Mouse (Mus musculus): ENCODE results near the gene Gm20532. TPM values are rescaled to one million over a fixed set of nuclear protein-coding genes. Genes with fewer than 3 reads are reported as not detected.

Gm20532 gene
- polyA plus RNA-seq, 1 experiment from 2014 or later, result not detected

GRCm38 (mm10) chr2:26594461-26594933 is 8.1 kb downstream of the Gm20532 start:
- H3K36me3 ChIP-seq (ENCODE audit: insufficient read depth), result peaks cover 35% of the 10 kb centered on the region
- TF ChIP-seq CTCF (IDR thresholded peaks at IDR 0.05; ENCODE audit: low read depth), result no peak
- ATAC-seq (ENCODE audit: insufficient read depth) (peak; percentile 19), DNase-seq (peak; percentile 68)
- H3K27me3 ChIP-seq (ENCODE audit: insufficient read depth, low read length), result no peaks in the 10 kb centered on the region
- no peaks in the 10 kb centered on the region for H3K4me1 ChIP-seq (ENCODE audit: insufficient read depth)
- H3K27ac ChIP-seq (ENCODE audit: low read depth), result no peak overlapping the region
- H3K4me3 ChIP-seq (ENCODE audit: low read depth, low read length), result no peak overlapping the region
- H3K9ac ChIP-seq, result no peak overlapping the region
- no peaks in the 10 kb centered on the region for H3K9me3 ChIP-seq (ENCODE audit: low read depth, low read length)
- H3K4me2 ChIP-seq, result no peak overlapping the region
- 80% methylated on average over 7 of the region's 7 CpGs for WGBS

- Histone ChIP-seq H3K4me1 (ENCODE audit: insufficient read depth) (no peaks in the 10 kb centered on the region), H3K36me3 (ENCODE audit: insufficient read depth) (peaks cover 29% of the 10 kb centered on the region), H3K9ac (no peak overlapping the region), H3K4me3 (ENCODE audit: low read depth, low read length) (no peak overlapping the region), H3K27ac (ENCODE audit: low read depth) (no peak overlapping the region), H3K9me3 (ENCODE audit: low read depth, low read length) (no peaks in the 10 kb centered on the region), H3K27me3 (ENCODE audit: insufficient read depth, low read length) (no peaks in the 10 kb centered on the region), H3K4me2 (no peak overlapping the region)
- DNase-seq, result peak; percentile 59
- peak; percentile 28 for ATAC-seq (ENCODE audit: insufficient read depth)
- 52% methylated on average over 6 of the region's 6 CpGs for WGBS
- no peak for TF ChIP-seq CTCF (IDR thresholded peaks at IDR 0.05; ENCODE audit: low read depth)
Measured at GRCm38 (mm10) chr2:26594934-26595724, 8.7 kb downstream of the Gm20532 start.

GRCm38 (mm10) chr2:26595725-26596435 is 9.4 kb downstream of the Gm20532 start:
- H3K36me3 ChIP-seq (ENCODE audit: insufficient read depth), result peaks cover 28% of the 10 kb centered on the region
- ATAC-seq (ENCODE audit: insufficient read depth) (no peak; the same call in 1 of the 2 replicates), DNase-seq (peak; percentile 22)
- 77% methylated on average over 11 of the region's 11 CpGs for WGBS
- TF ChIP-seq CTCF (IDR thresholded peaks at IDR 0.05; ENCODE audit: low read depth), result no peak
- H3K4me2 ChIP-seq, result no peak overlapping the region
- no peak overlapping the region for H3K27ac ChIP-seq (ENCODE audit: low read depth)
- no peak overlapping the region for H3K4me3 ChIP-seq (ENCODE audit: low read depth, low read length)
- H3K9me3 ChIP-seq (ENCODE audit: low read depth, low read length), result no peaks in the 10 kb centered on the region
- no peak overlapping the region for H3K9ac ChIP-seq
- no peaks in the 10 kb centered on the region for H3K4me1 ChIP-seq (ENCODE audit: insufficient read depth)
- no peaks in the 10 kb centered on the region for H3K27me3 ChIP-seq (ENCODE audit: insufficient read depth, low read length)

GRCm38 (mm10) chr2:26596898-26597297 is 10.5 kb downstream of the Gm20532 start:
- H3K9ac ChIP-seq, result no peak overlapping the region
- DNase-seq (no peak), ATAC-seq (ENCODE audit: insufficient read depth) (no peak)
- no peaks in the 10 kb centered on the region for H3K27me3 ChIP-seq (ENCODE audit: insufficient read depth, low read length)
- H3K4me3 ChIP-seq (ENCODE audit: low read depth, low read length), result no peak overlapping the region
- TF ChIP-seq CTCF (IDR thresholded peaks at IDR 0.05; ENCODE audit: low read depth), result no peak
- no peaks in the 10 kb centered on the region for H3K4me1 ChIP-seq (ENCODE audit: insufficient read depth)
- no peak overlapping the region for H3K4me2 ChIP-seq
- no peak overlapping the region for H3K27ac ChIP-seq (ENCODE audit: low read depth)
- no peaks in the 10 kb centered on the region for H3K9me3 ChIP-seq (ENCODE audit: low read depth, low read length)
- WGBS, result 84% methylated on average over 3 of the region's 3 CpGs
- H3K36me3 ChIP-seq (ENCODE audit: insufficient read depth), result peaks cover 25% of the 10 kb centered on the region

GRCm38 (mm10) chr2:26597810-26598209 is 11.4 kb downstream of the Gm20532 start:
- Histone ChIP-seq H3K4me1 (ENCODE audit: insufficient read depth) (no peaks in the 10 kb centered on the region), H3K27ac (ENCODE audit: low read depth) (no peak overlapping the region), H3K4me3 (ENCODE audit: low read depth, low read length) (no peak overlapping the region), H3K4me2 (no peak overlapping the region), H3K9ac (no peak overlapping the region), H3K9me3 (ENCODE audit: low read depth, low read length) (no peaks in the 10 kb centered on the region), H3K27me3 (ENCODE audit: insufficient read depth, low read length) (no peaks in the 10 kb centered on the region), H3K36me3 (ENCODE audit: insufficient read depth) (peaks cover 16% of the 10 kb centered on the region)
- DNase-seq, result no peak
- no peak for TF ChIP-seq CTCF (IDR thresholded peaks at IDR 0.05; ENCODE audit: low read depth)
- 92% methylated on average over 2 of the region's 2 CpGs for whole genome bisulfite sequencing
- no peak for ATAC-seq (ENCODE audit: insufficient read depth)

- H3K27ac ChIP-seq (ENCODE audit: low read depth), result no peak overlapping the region
- no peaks in the 10 kb centered on the region for H3K27me3 ChIP-seq (ENCODE audit: insufficient read depth, low read length)
- DNase-seq (no peak), ATAC-seq (ENCODE audit: insufficient read depth) (no peak)
- WGBS, result 71% methylated on average over 3 of the region's 3 CpGs
- no peak for TF ChIP-seq CTCF (IDR thresholded peaks at IDR 0.05; ENCODE audit: low read depth)
- H3K4me3 ChIP-seq (ENCODE audit: low read depth, low read length), result no peak overlapping the region
- H3K4me2 ChIP-seq, result no peak overlapping the region
- no peak overlapping the region for H3K9ac ChIP-seq
- no peaks in the 10 kb centered on the region for H3K9me3 ChIP-seq (ENCODE audit: low read depth, low read length)
- H3K4me1 ChIP-seq (ENCODE audit: insufficient read depth), result 0 out of 2 replicates have a peak, but pooled peaks cover 5% of the 10 kb centered on the region
- peaks cover 10% of the 10 kb centered on the region for H3K36me3 ChIP-seq (ENCODE audit: insufficient read depth)
Measured at GRCm38 (mm10) chr2:26598462-26598861, 12.0 kb downstream of the Gm20532 start.

GRCm38 (mm10) chr2:26599965-26600364 is 13.5 kb downstream of the Gm20532 start:
- Histone ChIP-seq H3K9me3 (ENCODE audit: low read depth, low read length) (no peaks in the 10 kb centered on the region), H3K4me2 (no peak overlapping the region), H3K36me3 (ENCODE audit: insufficient read depth) (no peaks in the 10 kb centered on the region; the same call in 1 of the 2 replicates), H3K4me3 (ENCODE audit: low read depth, low read length) (no peak overlapping the region), H3K27me3 (ENCODE audit: insufficient read depth, low read length) (no peaks in the 10 kb centered on the region), H3K9ac (no peak overlapping the region), H3K4me1 (ENCODE audit: insufficient read depth) (0 out of 2 replicates have a peak, but pooled peaks cover 5% of the 10 kb centered on the region), H3K27ac (ENCODE audit: low read depth) (no peak overlapping the region)
- 82% methylated on average over 4 of the region's 4 CpGs for WGBS
- DNase-seq, result no peak
- no peak for TF ChIP-seq CTCF (IDR thresholded peaks at IDR 0.05; ENCODE audit: low read depth)
- ATAC-seq (ENCODE audit: insufficient read depth), result no peak

Data from lung, embryonic 14.5 days (tissue).